Mouse (Mus musculus) spleen, postnatal 36 days (tissue): ENCODE data around the gene Nr3c2.

Source experiments
- DNase-seq, 2 experiments: peaks; one replicate each; pipeline ENCODE4 v3.0.0; 2022; ENCODE audit warnings: low spot score in 2 of 2, mixed read lengths in 1 of 2

Nr3c2 gene

DNA sequence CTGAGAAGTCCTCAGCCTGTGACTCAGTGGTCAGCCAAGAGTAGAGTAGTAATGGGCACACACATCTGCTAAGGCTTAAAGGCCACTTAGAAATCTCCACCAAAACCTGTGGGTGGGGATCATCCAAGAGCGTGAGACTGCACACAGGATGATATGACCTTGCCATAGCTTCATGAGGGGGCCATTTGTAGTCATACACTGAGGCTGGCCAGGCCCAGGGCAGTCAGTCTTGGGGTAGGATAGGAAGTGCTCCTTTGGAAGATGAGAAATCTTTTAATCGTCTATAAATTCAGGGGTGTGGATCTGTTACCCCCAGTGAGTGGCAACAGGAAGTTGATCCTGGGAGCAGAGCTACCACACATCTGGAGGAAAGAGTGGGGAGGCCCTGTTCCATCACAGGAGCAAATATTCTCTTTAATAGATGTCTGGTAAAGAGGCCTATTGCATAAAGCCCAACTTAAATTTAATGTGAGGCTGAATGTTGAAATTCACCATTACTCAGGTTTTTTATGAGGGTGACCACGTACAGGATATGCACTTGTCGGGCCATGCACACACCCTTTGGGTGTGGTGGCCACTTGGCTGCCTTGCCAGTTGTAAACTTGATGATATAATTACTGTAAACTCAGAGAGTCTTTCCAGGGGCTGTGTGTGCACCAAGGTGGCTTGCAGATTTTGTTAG is 270.7 kb downstream of the Nr3c2 start:
- DNase-seq, result no peak

DNA sequence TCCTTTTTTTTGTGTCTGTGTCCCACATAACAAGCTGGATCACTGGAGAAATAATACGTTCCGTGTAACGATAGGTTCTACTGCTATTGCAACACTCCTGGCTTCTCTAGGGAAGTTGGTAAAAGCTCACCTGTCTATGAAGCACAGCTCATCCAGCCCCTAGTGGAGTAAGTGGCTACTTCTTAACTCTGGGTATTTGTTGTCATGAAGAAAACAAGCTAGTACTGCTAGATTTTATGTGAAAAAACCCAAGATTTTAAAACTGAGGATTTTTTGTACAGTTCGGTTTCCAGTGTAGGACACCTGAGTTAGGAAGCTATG is 271.2 kb downstream of the Nr3c2 start:
- no peak for DNase-seq

DNA sequence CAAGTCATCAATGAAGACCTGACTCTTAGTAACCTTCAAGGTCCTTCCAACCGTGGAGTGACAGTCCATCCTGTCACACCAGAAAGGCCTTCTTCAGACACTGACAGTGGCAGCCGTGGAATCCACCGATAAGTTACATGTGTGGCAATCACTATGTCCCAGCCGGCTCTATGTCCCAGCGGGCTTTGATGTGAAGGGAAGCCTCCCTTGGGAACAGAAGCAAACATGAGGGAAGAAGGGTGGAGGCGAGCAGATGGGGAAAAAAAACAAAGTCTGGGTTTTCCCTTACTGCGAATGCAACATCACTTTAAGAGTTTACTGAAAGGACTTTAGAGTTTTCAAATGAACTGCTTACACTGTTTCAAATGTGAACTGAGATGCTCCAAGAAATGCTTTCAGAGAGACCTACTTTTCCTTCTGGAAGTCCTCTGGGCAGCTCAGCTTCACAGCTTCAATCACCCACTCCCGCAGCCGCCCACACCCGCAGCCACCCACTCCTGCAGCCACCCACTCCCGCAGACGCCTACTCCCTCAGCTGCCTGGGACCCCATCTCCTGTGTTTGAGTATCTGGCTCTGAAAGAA is 273.9 kb downstream of the Nr3c2 start:
- no peak for DNase-seq

DNA sequence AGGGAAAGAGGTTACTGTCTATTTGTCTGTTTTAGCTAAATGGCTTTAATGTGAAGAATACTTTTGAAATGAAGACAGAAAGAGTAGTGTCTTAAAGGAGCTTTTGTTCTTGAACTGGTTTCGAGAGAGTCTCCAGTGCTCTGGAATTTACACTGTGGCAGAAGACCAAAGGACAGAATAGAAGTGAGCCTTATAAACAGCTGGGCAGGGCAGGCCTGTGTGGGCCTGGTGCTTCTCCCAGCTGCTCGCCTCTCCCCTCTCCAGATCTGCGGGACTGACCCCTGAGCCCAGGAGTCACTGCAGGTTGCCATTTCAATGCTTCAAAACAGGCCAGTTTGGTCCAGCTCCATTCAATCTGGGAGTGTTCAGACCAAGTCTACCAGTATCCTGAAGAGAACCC is 274.5 kb downstream of the Nr3c2 start:
- no peak for DNase-seq

DNA sequence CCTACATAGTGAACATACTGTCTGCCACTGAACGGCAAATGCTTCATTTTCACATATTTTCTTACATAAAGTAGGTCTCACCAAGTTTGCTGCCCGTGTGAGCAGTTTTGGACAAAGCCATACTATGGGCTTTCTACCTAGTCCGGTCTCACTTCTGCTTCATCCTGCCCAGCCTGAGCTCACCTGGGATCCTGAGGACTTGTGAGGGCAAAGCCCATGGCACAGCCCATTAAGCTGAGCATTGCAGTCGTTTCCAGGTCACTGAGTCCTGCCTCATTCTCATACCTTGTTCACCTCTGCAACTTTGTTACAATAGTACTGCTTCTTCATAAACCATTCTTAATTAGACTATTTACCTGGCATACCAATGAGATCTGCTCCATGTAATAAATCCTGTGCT is 276.2 kb downstream of the Nr3c2 start:
- no peak for DNase-seq

DNA sequence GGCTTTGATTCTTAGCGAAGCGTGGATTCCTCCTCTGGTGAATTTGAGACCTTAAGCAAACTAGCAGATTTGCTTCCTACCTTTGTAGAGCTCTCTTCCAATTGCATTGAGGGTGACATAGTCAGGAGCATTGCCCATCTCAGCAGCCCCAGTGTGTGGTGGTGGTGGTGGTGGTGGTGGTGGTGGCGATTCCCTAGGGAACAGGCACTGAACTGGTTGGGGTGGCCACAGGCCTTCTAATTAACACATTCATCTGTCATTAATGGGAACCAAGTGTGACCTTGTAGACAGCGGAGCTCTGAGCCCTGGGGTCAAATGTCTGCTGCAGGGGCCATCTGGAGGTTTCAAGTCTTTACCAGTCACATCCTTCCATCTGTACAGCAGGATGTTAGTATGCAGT is 277.1 kb downstream of the Nr3c2 start:
- no peak for DNase-seq

DNA sequence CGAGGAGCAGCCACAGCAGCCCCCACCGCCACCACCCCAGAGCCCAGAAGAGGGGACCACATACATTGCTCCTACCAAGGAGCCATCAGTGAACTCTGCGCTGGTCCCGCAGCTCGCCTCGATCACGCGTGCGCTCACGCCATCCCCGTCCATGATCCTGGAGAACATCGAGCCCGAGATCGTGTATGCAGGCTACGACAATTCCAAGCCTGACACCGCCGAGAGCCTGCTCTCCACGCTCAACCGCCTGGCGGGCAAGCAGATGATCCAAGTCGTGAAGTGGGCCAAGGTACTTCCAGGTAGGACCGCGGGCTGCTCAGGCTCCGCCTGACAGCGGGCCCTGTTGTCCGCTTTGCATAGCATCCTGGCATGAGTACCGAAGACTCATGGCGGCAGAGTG is 286.6 kb downstream of the Nr3c2 start:
- DNase-seq, result no peak

DNA sequence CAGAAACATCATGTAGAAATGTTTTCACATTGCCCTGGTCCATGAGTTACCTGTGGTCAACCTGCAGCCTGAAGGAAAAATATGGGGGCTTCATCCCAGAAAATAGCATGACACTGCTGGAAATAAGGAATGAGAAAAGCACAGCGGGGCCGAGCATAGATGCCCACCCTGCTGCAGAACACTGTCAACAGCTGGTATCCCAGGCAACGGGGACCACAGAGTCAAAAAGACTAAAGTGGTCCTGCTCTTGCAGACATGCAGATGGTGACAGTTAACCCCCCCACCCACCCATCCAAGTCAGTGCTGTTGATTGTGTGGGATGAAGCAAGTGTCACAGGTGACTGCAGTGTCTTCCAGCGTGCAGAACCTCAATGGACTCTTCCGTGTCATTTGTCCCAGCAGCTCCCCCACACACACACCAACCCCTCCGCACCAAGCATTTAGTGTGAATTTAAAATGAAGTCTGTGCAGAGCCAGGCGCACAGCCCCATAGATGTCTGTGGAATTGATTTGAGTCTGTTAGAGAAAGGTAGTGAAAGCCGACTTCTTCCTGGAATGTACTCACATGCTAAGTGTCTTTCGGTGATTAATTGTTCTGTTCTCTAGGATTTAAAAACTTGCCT is 287.8 kb downstream of the Nr3c2 start:
- no peak for DNase-seq

DNA sequence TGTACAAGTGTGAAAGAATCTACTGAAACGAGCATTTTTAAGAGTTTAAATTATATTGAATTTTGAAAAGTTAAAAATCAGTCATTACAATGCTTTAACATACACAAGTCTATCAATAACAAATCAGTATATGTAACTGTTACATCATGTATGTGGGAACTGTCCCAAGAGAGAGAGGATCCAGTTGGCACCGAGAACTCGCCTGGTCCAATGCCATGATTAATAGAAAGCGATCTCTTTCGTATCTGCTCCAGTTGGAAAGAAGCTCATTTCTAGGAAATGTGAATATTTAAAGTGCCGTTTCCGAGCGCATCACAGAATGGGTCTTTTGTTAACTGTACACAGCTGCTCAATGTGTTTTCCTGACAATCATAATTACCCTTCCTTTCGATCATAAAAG is 288.5 kb downstream of the Nr3c2 start:
- DNase-seq, result no peak

DNA sequence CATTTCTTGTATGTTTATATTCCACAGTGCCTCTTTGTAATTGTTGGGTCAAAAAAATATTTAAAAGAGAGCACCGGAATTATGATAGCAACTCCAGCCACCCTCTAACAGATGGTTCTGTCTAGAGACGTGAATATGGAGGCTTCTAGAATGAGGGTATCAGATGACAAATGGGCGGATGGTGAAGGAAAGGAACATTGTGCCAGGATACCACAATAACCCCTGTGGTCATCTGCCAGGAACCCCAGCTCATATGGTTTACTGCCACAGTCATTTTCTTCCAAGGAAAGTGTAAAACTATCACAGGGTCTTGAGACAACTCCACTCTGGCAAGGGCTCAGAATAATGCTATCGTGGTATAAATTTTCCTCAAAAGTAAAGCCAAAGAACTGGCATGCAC is 289.1 kb downstream of the Nr3c2 start:
- no peak for DNase-seq

DNA sequence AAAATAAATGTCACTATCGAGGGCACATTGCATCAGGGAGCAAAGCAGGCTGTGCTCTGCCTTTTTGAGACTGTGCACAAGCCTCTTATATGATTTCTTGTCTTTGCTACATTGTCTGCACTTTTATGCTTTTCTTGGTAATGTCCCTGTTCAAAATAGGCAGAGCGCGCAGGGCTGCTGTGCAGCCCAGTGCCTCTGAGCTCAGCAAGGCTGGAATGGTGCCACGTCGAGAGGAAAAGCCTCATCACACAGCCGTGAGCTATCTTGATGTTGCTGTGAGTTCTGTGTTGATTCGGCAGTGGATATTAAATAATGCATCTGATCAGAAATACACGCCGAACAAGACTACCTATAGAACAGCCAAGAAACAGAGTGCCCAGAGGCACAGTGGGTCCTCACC is 290.1 kb downstream of the Nr3c2 start:
- DNase-seq, result no peak

DNA sequence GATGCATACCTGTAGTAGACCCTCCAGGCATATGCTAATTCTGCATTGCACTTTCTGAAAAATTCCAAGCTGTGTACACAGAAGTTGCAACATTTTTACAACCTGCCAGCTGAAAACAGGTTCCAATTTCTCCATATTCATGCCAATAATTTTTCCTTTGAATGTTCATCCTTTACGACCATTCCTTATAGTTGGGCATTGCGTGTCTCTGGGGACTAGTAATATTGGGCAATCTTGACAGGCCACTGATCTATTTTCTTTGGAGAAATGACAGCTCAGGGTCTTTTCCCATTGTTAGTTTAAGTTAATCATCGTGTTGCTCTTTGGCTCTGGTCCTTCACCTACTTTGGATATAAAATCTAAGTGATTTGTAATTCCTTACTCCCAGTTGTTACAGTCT is 291.2 kb downstream of the Nr3c2 start:
- DNase-seq, result no peak

DNA sequence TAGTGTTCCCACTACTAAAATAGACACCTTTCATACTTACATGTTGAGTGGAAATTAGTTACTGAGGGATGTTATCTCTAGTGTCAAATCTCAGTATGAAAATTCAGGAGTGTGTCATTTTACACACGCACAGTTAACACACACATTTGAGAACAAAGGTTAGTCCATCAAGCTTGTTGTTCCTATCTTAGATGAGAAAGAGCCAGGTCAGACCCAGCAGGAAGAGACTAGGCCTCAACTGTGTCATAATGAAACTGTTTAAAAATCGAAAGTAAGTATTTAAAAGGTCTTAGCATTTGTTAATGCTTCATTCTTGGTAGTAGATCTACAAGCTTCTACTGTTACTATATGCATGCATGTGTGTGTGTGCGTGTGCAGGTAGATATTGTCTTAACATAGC is 310.1 kb downstream of the Nr3c2 start:
- no peak for DNase-seq

DNA sequence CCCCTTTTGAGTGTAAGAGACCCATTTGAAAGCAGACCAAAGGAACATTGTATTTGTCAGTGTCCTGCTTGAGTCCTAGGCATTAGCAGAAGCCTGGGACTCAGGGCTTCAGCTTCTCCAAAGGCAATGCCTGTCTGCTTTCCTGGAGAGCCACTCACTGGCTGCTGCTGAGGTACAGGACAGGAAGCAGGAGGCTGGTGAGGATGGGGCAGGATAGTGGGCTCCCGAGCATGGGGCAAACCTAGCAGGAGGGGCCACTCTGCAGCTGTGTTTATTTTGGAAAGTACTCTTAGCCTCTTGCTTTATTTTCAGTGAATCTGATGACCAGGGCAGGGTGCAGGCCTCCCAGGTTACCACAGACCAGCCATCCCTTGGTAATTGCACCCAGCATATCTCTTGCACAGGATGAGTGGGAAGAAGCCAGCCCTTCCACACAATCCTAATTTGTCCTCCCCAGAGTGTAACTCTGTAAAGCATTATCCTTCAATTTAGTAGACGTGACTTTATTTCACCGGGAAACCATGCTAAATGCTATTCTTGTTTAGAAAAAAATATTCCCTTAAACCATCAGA is 314.7 kb downstream of the Nr3c2 start:
- no peak for DNase-seq

DNA sequence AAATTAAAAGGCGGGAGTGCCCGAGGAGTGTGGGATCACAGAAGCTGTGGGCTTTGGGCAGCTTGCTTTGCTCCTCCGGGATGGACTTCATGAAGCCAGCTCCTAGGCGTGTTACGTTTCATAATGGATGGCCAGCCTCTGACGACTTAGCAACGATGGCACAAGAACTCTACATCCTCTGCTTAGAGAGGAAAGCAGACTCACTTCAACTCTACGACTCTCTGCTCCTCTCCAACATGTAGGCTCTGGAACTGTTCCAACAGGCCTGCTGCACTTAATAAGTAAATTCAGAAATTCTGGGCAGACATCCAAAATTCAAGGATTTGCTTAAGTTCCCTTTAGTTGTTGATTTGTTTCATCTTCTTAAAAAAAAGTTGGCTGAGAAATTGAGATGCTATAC is 315.4 kb downstream of the Nr3c2 start:
- DNase-seq, result no peak

DNA sequence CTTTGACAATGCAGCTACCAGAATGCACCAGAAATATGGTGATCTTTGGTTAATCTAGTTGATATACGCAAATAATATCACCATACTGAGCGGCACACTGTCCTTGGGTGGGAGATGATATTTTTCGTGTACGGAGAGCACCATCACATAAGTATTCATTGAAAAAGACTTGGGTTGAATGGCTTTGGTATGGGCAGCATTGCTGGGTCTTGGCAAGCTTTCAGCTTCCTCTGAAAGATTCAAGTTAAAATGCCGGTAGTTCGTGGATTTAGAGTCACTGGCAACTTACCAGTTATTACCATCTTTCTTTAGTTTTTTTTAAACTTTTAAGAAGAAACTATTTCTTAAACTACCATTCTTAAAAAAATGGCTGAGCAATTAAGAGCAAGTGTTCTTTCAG is 315.9 kb downstream of the Nr3c2 start:
- no peak for DNase-seq

DNA sequence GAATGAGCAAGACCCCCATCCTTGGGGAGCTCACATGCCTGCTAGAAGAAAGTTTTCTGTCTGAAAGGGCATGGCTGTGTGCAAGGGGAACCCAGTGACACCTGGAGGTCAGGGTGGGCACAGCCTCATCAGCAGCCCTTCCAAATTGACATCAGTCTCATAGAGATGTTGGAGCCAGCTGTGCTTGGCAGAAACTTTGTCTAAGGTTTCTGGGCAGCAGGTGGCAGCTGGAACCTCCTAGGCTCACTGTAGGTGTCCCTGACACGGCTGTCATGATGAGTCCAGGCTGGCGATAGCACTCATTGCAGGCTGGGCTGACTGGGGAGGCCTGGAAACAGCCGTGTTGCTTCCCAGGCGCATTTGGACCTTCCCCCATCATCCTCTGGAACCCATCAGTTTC is 323.9 kb downstream of the Nr3c2 start:
- no peak for DNase-seq

DNA sequence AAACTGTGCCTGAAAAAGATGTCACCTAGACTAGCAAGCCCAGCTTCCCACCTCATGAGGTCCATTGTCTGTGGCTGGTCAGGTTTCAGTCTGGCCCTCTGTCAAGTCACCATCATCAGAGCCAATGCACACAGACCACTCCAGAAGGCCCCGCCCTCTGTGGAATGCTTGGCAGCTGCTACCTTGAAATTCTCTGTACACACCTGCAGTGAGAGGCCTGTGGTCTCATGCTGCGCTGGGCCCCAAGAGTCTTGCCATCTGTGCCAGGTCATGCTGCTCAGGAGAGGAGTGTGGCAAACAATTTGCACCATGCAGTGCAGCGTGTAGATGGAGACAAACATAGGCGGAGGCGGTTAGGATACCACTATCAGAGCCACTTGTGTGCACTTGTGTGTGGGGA is 328.5 kb downstream of the Nr3c2 start:
- DNase-seq, result no peak

DNA sequence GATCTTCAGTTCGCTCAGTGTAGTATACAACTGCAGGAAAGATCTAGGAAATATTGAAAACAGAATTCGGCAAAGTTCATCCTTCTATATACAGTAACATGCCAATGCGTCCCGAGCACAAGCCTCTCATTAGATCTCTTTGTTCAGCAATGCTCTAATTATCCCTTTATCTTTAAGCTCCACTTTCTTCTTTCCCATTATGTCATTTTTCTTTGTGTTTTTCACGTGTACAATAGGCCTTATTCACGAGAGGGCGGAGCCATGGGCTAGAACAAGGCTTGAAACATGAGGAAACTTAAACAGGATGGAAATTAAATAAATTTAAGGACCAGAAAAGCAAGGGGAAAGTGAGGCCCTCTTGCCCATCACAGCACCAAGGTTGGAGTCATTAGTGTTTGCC is 329.4 kb downstream of the Nr3c2 start:
- no peak for DNase-seq

DNA sequence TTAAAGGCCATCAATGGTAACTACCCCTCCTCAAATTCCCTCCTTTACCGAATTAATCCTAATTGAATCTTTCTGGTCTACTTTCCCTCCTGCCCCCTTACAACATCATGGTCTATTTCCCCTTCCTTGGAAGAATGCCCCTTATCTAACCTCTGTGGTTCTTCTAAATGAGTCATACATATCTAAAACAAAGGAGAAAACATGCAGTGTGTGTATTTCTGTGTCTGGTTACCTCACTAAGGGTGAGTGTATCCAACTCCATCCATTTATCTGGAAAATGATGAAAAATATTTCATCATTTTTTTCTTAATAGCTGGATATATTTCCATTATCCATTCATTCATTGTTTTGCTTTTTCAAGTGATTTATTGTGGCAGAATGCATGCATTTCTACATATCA is 332.0 kb downstream of the Nr3c2 start:
- DNase-seq, result no peak

DNA sequence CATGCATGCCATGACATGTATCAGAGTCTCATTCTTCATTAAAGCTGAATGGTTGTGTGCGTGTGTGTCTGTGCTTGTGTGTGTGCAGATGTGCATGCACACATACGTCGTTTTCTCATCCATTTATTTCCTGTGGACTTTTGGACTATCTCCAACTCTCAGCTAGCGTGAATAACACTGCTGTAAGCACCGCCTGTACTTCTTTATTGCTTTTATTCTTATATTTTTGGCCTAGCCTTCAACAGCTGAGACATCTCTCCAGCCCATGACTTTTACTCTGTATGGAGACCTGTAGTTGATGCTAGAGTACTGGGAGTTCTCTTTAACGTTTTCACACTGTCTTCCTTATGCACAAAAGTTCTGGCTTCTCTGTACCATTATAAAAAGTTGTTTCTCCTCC is 332.6 kb downstream of the Nr3c2 start:
- no peak for DNase-seq

DNA sequence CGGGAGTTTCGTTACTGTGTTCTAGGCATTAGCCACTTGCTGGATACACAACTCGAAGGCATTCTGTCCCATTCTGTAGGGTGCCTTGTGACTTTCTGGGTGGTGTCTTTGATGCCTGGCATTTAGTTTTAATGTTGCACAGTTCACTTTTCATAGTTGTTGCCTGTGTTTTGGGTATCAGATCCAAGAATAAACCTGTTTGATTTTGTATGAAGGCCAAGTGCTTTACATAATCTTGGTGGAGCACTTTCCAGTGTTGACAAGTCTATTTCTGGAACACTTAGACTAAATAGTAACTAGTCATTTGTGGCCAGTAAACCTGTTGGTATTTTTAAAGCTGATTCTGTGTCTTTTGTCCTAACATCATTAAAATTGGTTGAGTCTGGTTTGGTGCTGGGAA is 333.2 kb downstream of the Nr3c2 start:
- DNase-seq, result no peak

DNA sequence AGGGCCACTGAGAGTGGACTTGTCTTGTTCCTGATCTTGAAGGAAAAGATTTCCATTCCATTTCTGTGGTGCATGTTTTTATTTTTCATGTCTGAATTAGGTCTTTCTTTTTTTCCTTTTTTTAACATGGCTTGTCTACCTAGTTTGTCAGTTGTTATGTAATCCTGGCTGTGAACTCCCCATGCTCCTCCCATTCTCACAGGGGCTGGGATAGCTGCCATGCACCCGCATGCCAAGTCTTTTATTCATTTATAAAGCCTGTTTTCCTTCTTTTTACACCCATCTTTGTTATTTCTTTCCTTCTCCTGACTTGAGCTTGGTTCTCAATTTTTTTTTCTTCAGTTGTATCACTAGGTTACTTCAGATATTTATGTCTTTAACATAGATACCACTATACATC is 337.5 kb downstream of the Nr3c2 start:
- no peak for DNase-seq

DNA sequence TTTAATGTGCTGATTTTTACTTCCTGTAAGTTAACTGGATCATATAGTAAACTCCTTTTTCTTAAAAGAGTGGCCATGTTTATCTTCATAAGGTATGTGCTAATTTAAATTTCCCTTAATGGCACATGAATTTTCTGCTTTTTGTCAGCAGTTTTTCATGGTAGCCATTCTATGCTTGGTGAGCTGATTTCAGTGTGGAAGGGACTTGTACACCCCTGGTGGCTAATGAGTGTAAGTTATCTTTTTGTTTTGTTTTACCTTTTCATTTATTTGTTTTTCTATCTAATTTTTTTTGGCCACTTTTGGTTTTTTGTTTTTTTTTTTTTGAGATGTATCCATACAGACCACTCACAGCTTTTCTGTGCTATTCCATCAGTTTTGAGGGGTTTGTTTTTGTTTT is 340.2 kb downstream of the Nr3c2 start:
- no peak for DNase-seq
